Mouse (Mus musculus) WW6 (cell line): ENCODE results near the gene Ccdc78.
"Not testable (repeated sequence)": the region's sequence is repeated elsewhere in the genome, so short reads cannot be mapped to it uniquely, and the experiment has no call there.

ENCODE experiments used
- DNase-seq: peaks from one replicate; pipeline ENCODE4 v3.0.0-alpha.2; 2013; ENCODE audit warnings: low read depth, low spot score

Gene Ccdc78

GRCm38 (mm10) chr17:25786280-25786679, at the start of gene Ccdc78:
TSS of gene Ccdc78 (plus strand) at chr17:25786580.
- DNase-seq: no peak

- no peak for DNase-seq
Measured at GRCm38 (mm10) chr17:25738861-25739260, 47.5 kb upstream of the Ccdc78 start.

- DNase-seq: not testable (repeated sequence)
Measured at GRCm38 (mm10) chr17:25741471-25741870, 44.9 kb upstream of the Ccdc78 start.

GRCm38 (mm10) chr17:25743831-25744230, 42.5 kb upstream of the Ccdc78 start:
- no peak for DNase-seq

GRCm38 (mm10) chr17:25744311-25744710, 42.1 kb upstream of the Ccdc78 start:
- DNase-seq: no peak

GRCm38 (mm10) chr17:25748238-25748637, 38.1 kb upstream of the Ccdc78 start:
- no peak for DNase-seq

- DNase-seq: no peak
Measured at GRCm38 (mm10) chr17:25749314-25749713, 37.1 kb upstream of the Ccdc78 start.

- DNase-seq: no peak
Measured at GRCm38 (mm10) chr17:25751446-25751845, 34.9 kb upstream of the Ccdc78 start.

- DNase-seq: no peak
Measured at GRCm38 (mm10) chr17:25754241-25754640, 32.1 kb upstream of the Ccdc78 start, which contains the start of gene Msln. TSS of gene Msln (minus strand) at chr17:25754378.

GRCm38 (mm10) chr17:25755086-25755485, 31.3 kb upstream of the Ccdc78 start:
- DNase-seq: no peak

- no peak for DNase-seq
Measured at GRCm38 (mm10) chr17:25755627-25756377, 30.6 kb upstream of the Ccdc78 start.

- peak; percentile 36 for DNase-seq
Measured at GRCm38 (mm10) chr17:25756378-25757242, 29.8 kb upstream of the Ccdc78 start.

GRCm38 (mm10) chr17:25757691-25758090, 28.7 kb upstream of the Ccdc78 start:
- no peak for DNase-seq

- DNase-seq: no peak
Measured at GRCm38 (mm10) chr17:25760148-25760547, 26.2 kb upstream of the Ccdc78 start.

- DNase-seq: no peak
Measured at GRCm38 (mm10) chr17:25761561-25761970, 24.8 kb upstream of the Ccdc78 start.

GRCm38 (mm10) chr17:25762591-25762990, 23.8 kb upstream of the Ccdc78 start:
- DNase-seq: no peak

- DNase-seq: no peak
Measured at GRCm38 (mm10) chr17:25765886-25766285, 20.5 kb upstream of the Ccdc78 start.

- no peak for DNase-seq
Measured at GRCm38 (mm10) chr17:25769331-25769730, 17.0 kb upstream of the Ccdc78 start.

GRCm38 (mm10) chr17:25773549-25774120, 12.7 kb upstream of the Ccdc78 start, which contains the start of gene Narfl:
TSS of gene Narfl (plus strand) at chr17:25773776.
- peak; percentile 92 for DNase-seq

- DNase-seq: no peak
Measured at GRCm38 (mm10) chr17:25775318-25776062, 10.9 kb upstream of the Ccdc78 start.

GRCm38 (mm10) chr17:25777948-25778347, 8.4 kb upstream of the Ccdc78 start:
- no peak for DNase-seq
